Mouse (Mus musculus) induced T-regulatory cell, adult 2 months (primary cell): Measurements from ENCODE around the gene Bcl7c.

Experiments used
- DNase-seq: peaks from one replicate; pipeline ENCODE4 v3.0.0-alpha.2; 2012; ENCODE audit warnings: low read depth

The Bcl7c gene

DNA sequence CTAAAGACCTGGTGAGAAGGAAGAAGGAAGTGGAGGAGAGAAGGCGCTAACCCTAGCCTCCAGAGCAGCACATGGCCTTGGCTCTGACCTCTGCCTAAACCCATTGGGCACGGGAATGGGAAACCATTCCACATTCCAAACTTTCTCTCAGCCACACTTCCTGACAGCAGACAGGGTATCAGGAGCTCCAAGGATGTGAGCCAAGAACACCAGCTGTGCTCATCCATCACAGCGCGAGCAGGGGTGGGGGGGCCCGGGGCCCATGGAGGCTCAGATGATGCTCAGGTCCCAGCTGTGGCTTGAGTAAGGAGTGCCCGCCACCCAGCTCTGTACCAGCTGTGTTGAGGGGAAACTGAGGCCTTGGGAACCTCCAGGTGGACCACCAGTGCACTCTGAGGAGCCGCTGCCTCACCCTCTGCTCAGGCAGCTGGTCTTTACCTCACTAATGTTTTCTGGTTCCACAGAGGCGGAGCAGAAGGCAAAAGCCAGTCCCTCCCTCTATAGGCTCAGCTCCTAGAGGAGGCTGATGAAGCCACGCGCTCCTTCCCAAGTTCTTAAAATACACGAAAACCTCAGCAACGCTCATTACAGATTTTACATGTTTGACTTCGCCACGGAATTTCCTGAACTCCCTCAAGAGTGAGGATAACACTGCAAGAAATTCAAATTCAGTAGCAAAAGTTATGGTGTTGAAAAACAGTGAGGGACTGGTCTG lies 23.3 kb downstream of the Bcl7c start:
- DNase-seq, result no peak

DNA sequence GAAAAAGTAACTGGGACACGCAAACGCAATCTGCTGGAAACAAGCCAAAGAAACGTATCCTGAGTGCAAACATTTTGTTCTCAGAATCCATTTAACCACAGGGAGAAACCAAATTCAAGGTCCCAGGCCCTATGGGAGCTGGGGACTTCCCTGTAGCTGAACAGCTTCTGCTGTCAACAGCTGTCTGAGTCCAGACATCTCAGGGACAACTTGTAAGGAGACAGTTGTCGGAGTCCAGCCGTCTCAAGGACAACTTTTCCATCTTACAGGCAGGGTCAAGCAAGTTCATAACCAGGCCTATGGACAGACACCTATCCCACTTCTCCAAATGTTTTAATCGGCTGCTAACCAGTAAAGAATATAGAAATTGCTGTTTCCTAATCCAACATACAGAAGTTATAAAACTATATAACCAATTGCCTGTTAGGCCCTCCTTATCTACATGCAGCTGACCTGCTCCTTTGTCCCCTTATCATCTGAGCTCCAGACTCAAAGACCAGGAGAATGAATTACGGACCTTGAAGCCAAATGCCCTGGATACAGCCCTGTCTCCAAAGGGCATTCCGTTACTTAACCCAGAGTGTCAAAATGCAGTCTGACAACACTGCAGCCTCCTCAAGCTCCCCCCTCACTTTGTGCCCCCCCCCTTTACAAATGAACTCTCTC lies 26.7 kb downstream of the Bcl7c start:
- DNase-seq, result no peak

DNA sequence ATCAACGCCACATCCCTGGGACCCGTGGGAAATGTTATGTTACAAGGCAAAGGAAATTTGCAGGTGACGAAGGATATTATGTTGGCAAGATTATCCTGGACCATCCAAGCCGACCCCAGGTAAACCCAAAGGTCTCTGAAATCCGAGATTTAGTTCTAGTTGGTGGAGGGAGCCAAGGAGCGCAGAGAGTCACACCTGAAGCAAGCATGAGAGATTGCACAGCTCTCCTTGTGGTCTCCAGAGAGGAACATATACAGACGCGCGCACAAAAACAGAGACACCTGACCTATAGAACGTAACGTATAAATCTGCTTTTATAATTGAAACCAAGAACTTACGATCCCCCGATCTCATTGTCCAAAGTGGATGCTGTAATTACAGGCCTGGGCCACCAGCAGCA lies 28.2 kb downstream of the Bcl7c start:
- DNase-seq, result no peak

DNA sequence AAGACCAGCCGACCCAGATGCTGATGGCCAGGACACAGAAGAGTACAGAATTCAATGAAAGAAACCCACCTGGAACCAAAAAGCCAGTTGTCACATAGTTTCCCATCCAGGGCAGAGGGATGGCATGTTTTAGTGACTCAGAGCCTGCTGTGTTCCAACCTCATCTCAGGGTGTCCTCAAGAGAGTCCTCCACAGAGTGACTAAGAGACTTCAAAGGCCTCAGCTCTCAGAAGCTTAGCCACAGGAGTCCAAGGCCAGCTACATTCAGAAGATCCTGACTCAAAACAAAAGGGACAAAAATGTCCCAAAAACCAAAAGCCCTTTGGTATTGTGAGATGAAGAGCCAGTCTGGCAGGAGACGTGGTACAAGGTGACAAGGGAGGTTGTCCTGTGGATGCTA lies 29.9 kb downstream of the Bcl7c start:
- no peak for DNase-seq

DNA sequence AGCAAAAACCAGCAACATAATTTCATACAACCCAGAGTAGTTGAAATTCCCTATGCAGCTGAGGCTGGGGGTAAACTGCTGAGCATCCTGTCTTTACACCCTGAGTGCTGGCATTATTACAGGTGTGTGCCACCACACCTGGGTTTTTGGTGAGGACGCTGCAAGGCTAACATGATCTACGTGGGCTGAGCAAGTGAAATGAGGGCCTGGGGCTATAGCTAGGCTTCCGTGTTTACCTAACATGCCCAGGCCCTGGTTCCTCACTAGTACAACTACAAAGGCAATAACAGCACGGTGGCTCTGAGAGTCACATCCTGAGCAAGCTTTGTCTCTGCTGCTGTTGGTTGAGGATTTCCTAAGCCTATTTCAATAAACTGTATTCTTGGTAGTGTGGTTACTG lies 31.1 kb downstream of the Bcl7c start:
- DNase-seq, result no peak

DNA sequence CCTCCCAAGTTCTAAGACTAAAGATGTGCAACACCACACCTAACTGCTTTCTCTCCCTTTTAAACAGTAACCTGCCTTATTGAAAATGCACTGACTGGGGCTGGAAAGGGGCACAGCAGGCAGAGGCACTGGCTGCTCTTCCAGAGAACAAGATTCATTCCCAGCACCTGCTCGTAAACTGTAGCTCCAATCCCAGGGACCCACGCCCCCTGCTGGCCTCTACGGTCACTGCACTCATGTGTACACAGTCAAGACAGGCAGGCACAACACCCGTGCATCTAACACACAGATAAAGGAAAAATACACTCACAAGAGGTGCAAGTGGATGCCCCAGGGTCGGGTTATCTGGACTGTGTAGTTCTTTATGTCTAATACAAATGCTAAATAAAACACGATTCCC lies 31.7 kb downstream of the Bcl7c start:
- DNase-seq, result peak; percentile 74

DNA sequence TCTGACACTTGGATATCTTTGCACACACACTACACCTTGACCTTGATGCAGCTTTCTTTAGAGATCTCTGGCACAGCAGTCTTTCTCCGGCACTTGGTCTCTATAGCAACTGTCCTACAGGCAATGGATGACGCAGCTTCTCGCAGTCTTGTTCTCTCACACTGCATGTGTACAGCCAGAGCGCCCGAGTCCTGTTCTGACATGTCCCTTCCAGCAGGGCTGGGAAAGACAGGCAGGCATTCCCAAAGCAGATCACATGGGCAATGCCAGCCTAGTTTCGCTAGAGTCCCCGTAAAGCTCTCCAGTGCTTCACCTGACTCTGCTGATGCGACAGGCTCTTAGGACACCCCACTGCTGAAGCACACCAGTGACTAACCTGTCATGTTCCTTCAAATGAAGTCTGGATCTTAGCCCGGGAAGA lies 33.3 kb downstream of the Bcl7c start:
- no peak for DNase-seq

DNA sequence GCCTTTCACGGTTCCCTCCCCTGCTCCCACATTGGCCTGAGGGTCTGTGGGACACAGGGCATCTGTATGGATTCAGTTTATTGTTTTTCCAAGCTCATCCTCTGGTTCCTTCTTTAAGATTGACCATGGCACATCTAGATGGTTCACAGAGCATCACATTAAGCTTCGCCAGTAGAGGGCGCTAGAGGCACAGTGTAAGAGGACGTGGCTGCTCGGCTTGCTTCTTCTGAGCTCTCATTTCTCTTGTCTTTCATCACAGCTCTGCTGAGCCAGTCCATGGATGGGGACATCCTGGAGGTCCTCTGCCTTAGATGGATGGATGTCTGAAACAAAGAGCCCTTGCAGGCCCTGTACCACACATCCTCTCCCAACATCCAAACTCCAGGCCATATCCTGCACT lies 33.8 kb downstream of the Bcl7c start:
- peak; percentile 91 for DNase-seq

DNA sequence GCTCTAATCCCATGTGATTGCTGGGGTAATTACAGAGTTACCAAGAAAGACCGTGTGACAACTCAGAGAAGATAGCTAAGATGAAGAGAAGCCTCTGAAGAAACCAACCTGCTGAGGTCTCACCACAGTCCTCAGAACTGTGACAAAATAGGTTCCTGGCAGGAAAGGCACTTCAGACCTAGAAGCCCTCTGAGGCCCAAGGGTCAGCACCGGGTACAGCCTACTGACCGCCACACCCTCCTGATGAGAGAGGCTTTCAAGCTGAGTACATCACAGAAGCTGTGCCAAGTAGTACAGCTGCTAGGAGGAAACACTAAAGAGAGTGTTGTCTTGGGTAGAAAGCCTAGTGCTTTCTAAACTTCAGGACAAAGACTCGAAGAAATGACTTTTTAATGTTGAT lies 36.0 kb downstream of the Bcl7c start:
- DNase-seq, result no peak

DNA sequence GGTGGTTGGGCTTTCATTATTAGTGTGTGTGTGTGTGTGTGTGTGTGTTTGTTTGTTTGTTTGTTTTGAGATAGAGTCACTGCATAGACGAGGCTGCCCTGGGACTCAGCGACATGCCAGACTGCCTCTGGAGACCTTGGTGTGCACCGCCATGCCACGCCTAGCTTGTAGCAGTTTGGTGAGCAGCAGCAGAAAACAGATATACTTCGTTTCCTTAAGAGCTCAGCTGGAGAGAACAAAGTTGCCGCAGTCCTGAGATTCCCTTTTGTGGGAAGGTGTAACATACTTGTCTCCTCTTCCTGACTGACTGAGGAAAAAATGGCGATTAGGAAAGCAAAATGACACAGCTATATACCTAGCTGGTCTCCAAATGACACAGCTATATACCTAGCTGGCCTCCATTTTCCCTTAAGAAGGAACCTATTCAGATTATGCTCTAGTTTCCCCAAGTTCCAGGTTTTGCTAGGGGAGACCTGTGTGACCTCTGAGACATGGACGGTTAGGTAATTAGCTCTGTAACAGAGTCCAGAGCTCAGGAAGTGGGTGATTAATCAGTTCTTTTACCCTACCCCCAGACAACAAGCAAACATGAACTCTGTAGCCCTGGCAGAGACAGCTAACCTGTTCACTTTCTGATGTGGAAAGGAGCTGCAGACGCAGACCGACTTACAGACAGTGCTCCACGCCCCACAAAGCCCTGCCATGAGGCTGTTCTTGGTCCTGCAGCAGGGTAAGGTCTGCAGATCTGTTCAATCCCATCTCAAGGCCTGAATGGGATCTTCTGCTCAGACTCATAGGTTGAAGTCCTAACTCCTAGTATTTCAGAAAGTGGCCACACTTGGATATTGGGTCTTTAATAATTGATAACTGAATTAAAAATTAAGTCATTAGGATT lies 36.6 kb downstream of the Bcl7c start:
- no peak for DNase-seq

DNA sequence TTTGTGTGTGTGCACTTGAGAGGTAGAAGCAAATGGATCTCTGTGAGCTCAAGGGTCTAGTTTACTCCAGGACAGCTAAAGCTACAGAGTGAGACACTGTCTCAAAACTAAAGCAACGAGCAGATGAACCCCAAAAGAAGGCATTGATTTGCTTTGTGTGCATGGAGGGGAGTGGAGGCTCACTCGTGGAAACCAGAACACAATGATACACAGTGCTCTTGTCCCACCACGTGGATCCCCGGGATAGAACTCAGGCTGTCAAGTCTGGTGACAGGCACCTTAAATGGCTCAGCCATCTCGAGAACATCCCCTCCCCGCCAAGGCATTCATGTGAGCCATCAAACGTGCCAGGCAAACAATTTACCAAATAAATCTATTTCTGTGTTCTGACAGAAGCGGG lies 41.6 kb downstream of the Bcl7c start:
- DNase-seq, result no peak

DNA sequence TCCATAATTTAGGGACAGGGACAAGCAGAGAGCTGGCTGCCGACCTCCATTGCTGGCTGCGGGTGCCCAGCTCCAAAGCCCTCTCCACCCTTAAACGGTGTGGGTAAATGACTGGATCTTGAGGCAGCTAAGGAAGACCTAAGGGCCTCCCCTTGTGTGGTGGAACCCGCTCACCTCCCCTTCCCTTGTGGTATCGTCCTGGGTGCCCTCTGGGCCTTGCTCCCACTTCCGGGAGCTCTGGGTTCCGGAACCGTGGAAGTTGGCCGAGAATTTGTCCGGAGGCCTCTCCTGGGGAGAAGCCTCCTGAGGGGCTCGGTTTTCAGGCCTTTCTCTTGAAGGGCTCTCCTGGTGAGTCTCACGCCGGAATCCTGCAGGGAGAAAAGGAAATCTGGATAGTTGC lies 42.1 kb downstream of the Bcl7c start:
- DNase-seq, result no peak

DNA sequence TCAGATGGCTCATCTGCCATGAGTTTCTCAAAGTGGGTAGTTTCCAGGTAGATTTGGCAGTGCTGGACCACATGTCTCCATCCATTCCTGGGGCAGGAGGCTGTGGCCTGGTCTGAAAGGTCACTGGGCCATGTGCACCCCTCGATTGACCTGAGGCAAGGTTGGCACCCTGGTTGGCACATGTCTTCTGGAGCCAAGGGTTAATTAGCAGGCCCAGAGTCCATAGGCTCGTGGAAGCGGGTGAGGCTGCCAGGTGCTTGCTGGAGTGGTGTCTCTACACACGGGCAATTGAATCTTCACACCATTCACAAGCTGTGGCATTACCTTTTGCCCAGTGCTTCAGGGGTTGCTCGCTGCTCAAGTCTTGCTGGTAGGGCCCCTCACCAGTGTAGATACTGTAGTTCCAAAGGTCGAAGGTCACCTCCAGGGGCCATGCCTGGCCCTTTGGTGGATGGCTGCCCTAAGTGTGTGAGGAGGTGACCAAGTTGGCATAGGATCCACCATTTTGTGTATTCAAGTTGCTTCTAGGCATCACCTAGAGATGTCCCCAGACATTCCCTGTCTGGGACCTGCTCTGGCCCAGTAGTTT lies 42.6 kb downstream of the Bcl7c start:
- DNase-seq, result no peak

DNA sequence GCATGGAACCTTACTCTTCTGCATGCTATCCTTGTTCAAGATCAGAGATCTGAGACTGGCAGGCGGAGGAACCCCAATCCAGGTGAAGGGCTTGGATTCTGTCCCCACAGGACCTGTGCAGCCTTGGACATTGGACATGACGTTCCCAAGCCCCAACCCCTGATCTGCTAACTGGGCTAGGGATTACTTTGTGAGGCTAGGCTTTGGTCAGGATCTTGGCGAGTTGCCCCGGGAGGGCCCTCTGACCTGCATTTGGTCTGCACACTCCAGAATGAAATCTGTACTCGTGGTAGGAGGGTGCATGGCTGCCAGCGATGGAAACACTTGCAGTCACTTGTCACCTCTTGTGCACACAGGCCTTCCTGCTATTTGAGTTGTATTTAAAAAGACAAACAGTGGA lies 45.8 kb downstream of the Bcl7c start:
- no peak for DNase-seq

DNA sequence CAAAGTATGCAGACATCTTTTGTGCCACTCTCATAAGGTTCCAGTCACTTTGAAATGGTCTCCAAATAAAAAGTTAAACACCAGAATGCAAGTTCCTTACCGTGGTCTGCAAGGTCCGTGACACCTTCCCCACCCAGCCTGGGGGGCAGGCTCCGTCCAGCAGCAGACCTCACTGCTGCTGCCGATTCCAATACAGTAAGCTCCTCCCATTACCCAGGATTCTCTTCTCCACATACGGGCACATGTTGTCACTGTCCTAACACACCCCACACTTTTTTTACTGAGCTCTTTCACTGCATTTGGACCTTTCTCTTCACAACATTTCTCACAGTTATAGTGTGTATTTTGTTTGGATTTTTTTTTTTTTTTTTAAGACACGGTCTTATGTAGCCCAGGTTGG lies 46.9 kb downstream of the Bcl7c start:
- no peak for DNase-seq

DNA sequence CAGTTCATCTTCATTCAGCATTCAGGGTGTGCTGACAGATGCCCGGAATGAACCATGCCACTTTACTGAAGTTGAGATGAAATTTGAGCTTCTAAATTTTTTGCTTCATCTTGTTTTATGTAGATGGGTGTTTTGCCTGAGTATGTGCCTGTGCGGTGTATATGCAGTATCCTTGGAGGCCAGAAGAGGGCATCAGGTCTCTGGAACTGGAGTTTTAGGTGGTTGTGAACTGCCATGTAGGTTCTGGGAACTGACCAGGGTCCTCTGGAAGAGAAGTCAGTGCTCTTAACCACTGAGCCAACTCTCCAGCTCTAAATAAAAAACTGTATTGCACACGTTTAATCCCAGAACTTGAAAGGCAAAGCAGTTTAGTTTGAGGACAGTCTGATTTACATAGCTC lies 47.9 kb downstream of the Bcl7c start:
- DNase-seq, result no peak

DNA sequence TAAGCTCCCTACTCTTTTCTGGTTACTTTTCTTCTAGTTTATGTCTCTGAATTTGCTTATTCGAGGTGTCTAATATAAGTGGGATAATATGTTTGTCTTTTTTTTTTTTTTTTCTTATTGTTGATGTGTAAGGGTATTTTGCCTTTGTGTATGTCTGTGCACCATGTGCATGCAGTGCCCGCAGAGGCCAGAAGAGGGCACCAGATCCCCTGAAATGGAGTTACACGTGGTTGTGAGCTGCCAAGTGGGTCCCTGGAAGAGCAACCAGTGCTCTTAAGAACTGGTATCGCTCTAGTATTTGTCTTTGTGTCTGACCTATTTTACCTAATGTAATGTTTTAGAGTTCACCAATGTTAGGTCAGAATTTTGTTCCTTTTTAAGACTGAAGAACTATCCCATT lies 51.8 kb downstream of the Bcl7c start:
- peak; percentile 82 for DNase-seq

DNA sequence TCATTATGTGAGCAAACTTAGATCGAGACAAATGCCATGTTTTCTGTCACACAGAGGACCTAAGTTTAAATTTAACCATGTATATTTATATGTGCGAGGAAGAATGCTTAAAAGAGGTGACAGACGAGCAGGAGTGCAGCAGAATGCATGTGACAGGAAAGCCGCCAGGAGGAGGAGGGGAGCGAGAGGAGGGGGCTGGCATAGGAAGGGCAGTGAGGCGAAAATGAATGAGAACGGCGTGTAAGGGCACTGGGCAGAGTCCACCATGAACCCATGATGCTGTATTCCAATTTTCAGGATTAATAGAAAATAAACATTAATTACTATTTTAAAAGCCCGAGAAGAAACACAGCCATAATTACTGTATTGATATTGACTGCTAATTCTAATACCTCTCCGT lies 54.4 kb downstream of the Bcl7c start:
- no peak for DNase-seq

DNA sequence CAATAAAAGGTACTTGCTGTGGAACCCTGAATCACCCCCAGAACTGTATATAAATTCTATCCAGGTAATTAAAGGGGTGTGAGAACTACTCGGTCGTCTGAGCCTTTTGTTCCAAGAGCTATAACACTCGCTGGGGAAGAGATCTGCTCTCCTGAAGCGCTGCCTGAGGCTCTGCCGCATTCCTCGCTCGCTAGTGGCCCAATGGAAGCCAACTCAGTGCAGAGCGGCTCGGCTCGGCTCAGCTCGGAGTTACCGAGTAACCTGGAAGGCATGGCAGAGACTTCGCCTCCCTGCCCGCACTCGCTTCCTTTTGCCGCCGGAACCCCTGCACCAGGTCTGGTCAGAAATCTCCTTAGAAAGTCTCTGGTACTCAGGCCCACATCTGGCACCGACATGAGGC lies 56.7 kb downstream of the Bcl7c start:
- no peak for DNase-seq

DNA sequence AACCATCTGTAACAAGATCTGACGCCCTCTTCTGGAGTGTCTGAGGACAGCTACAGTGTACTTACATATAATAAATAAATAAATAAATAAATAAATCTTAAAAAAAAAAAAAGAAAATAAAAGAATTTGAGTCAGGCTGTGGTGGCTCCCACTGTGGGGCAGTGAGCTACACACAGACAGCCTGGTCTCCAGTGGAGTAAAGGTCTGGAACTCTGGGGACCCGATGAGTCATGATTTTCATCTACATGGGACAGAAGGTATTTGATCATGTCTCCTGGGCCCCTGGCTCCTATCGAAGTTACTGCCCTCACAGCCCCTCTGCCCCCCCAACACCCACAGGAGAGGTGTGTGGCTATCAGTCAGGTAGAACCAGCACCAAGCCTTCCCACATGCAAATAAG lies 57.1 kb downstream of the Bcl7c start:
- DNase-seq, result no peak

DNA sequence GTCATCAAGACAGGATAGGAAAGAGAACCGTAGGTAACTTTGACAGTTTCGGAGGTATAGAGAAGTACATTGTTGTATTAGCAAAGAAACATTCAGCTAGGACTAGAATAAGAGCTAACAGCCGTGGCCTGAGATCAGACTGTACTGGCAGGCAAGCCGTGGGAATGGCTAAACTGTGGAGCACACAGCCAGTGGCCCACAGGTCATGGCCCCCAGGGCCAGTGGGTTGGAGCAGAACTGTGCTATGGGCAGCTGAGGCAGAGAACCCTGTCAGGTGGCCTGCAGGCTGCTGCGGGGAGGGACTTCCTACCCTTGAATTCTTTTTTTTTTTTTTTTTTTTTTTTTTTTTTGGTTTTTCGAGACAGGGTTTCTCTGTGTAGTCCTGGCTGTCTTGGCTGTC lies 59.5 kb downstream of the Bcl7c start:
- no peak for DNase-seq

DNA sequence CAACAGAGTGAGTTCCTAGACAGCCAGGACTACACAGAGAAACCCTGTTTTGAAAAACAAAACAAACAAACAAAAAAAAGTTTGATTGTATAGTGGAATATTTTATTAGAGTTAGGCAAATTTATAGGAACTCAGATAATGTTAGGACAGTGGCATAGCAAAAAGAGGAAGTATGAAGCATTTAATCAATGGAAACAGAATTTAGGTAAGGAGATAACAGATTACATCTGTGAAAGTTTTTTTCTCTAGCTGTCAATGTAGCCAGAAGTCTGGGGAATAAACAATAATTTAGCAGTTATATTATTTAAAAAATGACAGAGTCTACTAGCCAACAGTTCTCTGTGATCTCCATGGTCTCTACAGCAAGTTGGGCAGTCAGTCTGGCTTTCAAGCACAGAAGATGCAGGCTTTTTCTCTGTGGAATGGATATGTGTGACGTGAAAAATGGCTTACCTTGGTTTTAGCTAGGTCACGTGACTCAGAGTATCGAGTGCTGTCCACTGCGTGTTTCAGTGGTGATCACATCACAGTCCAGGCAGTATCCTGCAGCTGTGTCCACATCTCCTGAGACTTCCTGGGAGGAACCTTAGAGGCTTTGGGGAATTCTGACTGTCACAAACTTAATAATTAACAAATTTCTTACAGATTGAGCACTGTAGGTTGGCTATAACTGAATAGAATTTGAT lies 60.1 kb downstream of the Bcl7c start:
- DNase-seq, result no peak
